Mouse (Mus musculus) kidney, postnatal 14 days (tissue): ENCODE data around the gene Tgfb3.
A peak's percentile ranks its signal among the peaks of the same experiment; 100 is the strongest.

Experiments
- DNase-seq: peaks from one replicate; pipeline ENCODE4 v3.0.0; 2022; ENCODE audit warnings: mixed read lengths

Gene Tgfb3

DNA sequence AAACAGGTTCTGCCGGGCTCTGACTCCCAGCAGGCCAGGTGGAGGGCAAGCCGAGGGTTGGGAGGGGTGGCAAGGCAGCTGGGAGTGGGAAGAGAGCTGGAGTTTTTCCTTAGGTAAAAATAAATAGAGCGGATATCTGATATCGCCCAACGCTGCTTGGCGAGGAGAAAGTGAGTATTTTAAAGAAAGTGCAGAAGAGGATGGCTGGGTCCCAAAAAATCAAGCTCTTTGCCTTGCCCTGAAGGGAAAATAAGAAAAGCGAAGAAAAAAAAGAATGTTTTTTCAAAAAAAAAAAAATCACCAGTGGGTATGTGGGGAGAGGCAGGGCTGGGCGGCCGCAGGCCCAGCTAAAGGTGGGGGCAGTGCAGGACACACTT lies 677 bp downstream of the Tgfb3 start:
- no peak for DNase-seq

GRCm38 (mm10) chr12:86077736-86078135 lies 1.1 kb downstream of the Tgfb3 start:
- DNase-seq = no peak

- DNase-seq = no peak
These were observed 1.5 kb downstream of the Tgfb3 start for GRCm38 (mm10) chr12:86077322-86077721.

DNA sequence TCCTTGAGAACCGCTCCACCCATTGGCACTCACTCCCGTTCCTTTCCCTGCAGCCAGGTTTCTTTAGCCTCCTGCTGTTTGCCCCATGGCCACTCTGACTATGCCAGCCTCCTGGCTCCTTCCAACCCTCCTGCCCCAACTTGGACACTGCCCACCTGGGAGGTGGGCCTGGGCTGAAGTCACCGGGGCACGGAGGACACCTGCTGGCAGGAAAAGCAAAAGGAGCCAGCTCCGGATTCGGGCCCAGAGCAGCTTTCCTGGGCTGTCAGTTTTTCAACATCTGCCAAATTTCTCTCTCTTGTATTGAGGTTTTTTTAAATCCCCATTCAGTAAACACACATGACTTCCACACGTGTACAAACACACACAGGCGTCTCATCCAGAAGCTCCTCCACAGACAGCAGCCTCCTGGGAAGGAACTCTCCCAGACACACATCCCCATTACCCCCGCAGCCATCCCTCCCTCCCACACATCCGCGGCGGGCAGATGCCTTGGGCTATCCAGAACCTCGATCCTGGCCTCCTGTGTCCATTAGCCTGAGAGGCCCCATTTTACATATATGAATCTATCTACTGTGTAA lies 2.4 kb downstream of the Tgfb3 start:
- peak; percentile 48 for DNase-seq

GRCm38 (mm10) chr12:86075358-86075757 lies 3.5 kb downstream of the Tgfb3 start:
- no peak for DNase-seq

- DNase-seq = no peak
These were observed 4.2 kb downstream of the Tgfb3 start for GRCm38 (mm10) chr12:86074681-86075080.

GRCm38 (mm10) chr12:86071432-86071831 lies 7.4 kb downstream of the Tgfb3 start:
- DNase-seq = no peak

GRCm38 (mm10) chr12:86064796-86065195 lies 14.0 kb downstream of the Tgfb3 start:
- no peak for DNase-seq

DNA sequence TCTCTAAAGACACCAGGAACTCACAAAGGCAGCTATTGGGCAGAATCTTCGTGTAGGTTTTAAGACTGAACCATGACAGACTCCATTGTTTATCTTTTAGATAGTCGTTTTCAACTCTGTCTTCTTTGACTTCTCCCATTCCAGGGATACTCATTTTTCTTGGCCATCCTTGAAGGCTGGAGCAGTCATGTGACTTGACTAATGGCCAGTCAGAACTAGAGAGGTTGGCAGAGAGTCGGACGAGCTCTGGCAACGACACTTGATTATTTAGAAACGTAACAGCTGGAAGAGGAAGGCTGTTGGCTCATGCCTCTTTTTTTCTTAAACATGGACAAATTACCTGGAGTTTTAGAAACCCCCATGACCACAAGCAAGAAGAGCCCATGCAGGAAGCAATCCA lies 19.5 kb downstream of the Tgfb3 start:
- no peak for DNase-seq

DNA sequence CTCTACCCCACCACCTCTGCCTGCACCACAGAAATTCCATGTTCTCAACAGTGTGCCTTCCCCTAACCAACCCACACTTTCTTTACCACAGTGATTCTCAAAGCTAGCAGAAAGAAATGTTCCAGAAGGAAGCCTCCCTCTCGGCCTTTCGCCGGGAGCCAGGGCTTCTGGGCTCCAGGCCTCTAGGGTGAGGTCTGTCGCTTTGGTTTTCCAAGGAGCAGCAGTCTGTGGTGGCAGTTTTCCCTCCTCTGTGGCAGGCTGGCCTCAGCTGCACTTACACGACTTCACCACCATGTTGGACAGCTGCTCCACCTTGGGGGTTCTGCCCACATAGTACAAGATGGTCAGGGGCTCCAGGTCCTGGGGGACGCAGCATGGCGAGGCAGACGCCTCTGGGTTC lies 21.3 kb downstream of the Tgfb3 start:
- DNase-seq = no peak

GRCm38 (mm10) chr12:86056976-86057375 lies 21.9 kb downstream of the Tgfb3 start:
- DNase-seq = no peak

DNA sequence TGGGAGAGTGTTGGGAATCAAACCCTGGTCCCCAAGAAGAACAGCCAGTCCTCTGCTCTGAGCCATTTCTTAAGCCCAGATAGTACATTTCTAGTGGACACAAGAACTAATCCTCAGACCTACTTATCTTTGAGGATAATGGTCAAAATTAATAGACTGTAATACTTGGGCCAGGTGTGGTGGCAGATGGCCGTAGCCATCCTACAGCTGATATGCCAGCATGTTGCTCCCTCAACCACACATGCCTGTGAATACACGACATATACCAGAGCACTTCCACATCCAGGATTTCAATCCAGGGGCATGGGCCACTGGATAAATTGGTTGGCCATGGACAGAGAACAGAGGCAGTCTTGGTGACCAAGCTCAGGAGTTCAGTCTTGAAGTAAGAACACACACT lies 23.5 kb downstream of the Tgfb3 start:
- DNase-seq = no peak

- no peak for DNase-seq
These were observed 27.4 kb downstream of the Tgfb3 start for GRCm38 (mm10) chr12:86051477-86051876.

GRCm38 (mm10) chr12:86049813-86050212 lies 29.0 kb downstream of the Tgfb3 start:
- no peak for DNase-seq

DNA sequence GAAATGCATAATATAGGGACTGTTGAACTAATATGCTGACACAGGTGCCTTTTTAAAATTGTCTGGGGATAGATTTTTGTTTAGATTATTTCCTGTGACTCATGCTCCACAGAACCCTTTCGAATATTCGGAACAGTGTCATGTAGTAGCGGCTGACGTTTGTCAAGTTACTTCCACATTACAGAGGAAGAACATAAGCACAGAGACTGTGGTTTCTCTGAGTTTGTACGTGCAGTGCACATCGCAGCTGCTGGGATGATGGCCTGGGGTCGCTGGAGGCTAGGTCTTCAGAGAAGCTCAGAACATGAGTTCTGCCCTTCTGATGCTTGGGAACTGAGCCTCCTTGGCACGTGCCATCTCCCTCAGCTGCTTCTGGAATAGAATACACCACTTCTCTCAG lies 31.5 kb downstream of the Tgfb3 start:
- DNase-seq = no peak

GRCm38 (mm10) chr12:86046776-86047175 lies 32.1 kb downstream of the Tgfb3 start:
- DNase-seq = no peak

GRCm38 (mm10) chr12:86046141-86046540 lies 32.7 kb downstream of the Tgfb3 start:
- DNase-seq = no peak

DNA sequence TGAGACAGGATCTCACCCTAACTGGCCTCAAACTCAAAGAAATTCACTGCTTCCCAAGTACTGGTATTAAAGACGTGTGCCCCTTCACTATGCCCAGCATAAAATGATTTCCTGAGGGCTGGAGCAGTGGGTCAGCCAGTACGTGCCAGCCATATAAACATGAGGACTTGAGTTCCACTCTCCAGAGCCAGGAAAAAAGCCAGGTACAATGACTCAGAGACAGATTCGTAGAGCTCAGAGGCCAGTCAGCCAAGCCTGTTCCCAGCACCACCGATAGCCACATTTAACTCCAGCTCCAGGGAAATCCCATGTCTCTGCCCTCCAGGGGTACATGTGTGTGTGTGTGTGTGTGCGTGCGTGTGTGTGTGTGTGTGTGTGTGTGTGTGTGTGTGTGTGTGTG lies 39.1 kb downstream of the Tgfb3 start:
- no peak for DNase-seq

GRCm38 (mm10) chr12:86039078-86039477 lies 39.8 kb downstream of the Tgfb3 start:
- DNase-seq = no peak

DNA sequence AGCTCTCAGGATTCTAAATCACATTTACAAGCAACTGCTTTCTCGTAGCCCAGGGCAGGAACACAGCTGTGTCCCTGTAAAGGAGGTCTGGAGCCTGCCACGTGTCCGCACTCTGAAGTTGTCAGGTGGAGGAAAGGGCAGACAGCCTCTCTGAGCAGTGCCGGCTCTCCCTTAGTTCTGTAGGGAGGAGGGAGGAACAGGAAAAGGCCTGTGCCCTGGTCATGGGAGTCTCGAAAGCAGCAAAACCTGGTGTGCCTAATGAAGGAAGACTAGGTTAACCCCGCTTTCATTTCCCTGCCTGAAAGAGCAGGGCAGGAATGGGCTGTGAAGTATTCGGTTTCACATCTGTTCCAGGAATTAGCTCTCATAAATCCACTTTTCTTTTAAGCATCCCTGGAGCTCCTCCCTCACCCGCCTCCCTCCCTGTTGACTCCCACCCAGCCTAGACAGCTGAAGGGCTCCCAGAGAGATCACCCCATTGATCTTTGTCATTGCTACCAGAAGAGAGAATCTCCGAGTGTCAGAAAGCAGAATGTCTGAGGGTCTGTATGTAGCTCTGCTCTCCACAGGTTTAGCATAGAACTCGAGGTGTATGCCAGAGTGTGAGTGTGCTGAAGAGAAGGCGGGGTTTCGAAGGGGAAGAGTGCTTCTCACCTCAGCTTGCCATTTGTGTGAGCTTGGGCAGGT lies 41.5 kb downstream of the Tgfb3 start:
- DNase-seq = no peak

DNA sequence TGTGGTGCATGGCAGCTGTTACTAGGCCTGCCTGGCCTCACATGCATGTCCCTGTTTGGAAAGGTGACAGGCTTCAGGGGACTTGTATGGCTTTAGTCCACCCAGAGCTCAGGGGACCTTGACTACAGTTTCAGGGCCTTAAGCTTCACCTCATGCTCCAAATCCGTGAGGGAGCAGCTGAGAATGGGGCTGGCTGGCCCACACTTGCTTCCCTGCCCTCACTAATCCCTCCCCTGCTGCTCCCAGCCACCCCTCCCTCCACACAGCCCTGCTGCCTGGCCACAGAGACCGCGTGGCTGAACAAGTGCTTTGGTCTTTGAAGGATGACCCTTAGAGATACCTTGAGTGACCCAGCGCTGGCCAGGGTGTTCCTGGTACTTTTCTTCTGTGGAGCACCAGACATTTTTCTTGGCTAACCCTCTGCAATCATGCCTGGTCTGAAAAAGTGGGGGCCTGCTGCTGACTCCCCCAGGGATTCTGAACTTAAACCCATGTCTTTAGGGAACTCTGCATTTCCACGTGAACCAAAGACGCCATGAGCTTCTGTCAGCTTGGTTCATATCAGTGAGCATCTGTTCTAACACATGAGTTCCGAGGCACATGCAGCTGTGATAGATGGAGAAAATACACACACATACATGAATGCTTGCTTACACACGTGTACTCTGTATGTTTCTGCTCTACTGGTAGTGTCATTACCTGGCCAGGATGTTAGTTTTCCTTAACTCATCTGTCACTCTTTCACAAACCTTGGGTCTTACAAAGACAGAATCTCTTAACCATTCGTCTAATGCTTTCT lies 42.3 kb downstream of the Tgfb3 start:
- no peak for DNase-seq

- no peak for DNase-seq
These were observed 43.3 kb downstream of the Tgfb3 start for GRCm38 (mm10) chr12:86035586-86035985.

DNA sequence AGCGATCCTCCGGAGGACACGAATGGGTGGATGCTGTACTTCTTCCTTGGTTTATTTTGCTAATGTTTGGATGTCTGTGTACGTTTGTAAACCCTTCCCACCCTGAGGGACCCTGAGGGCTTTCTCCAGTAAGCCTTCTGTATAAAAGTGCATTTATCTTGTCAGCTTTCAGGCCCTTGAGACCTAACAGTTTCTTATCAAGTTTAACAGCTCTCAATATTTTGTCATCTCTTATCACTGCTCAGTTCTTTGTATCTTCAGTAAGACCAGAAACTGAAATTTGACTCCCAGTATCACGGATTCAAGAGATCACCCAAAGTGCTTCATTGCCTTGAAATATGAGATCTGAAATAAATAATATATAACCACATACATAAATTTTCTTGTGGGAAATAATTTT lies 47.9 kb downstream of the Tgfb3 start:
- DNase-seq = no peak

DNA sequence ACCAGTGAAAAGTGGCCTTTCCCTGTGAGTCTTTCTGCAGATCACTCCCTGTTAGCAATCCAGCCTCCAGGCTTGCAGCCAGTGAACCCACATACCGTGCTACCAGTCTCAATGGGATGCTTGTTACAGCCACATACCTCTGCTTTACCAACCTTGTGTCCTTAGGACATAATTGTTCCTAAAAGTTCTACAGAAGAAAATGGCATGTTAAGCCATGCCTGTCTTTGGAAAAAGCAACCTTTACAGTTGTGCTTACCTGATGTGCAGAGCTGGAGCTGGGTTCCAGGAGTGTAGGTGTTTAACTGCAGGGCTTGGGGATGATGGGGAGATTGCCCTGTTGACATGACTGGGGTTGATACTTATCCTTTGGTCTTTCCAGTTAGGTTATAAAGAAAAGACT lies 51.1 kb downstream of the Tgfb3 start:
- DNase-seq = no peak
